Mouse (Mus musculus) C2C12 (cell line): ENCODE measurements around the gene 4921507P07Rik.

Source experiments
- CTCF ChIP-seq: IDR thresholded peaks from one replicate; pipeline ENCODE4 v1.5.1; 2011; ENCODE audit not compliant: control insufficient read depth, insufficient read depth, insufficient read length
- MYOG ChIP-seq: IDR thresholded peaks from one replicate; pipeline ENCODE4 v1.6.1; 2011; ENCODE audit not compliant: control insufficient read depth, insufficient read length; ENCODE audit errors: extremely low read depth

- TF ChIP-seq CTCF (no peak), MYOG (no peak)
Observed at GRCm38 (mm10) chr6:50535346-50535745, 61.1 kb downstream of the 4921507P07Rik start.
